Mouse (Mus musculus): ENCODE data around the gene Ankrd28. TPM values are rescaled to one million over a fixed set of nuclear protein-coding genes. Genes with fewer than 3 reads are reported as not detected.

Gene Ankrd28
- total RNA-seq, 2 experiments from 2014 or later, result 53.4 to 60.6 TPM

- intact Hi-C loops (cut with DNase I), result no loop called here
- no peak for DNase-seq (ENCODE audit: low spot score in 2 of 2)
Measured at GRCm38 (mm10) chr14:31680656-31681055, 149.8 kb downstream of the Ankrd28 start.

DNA sequence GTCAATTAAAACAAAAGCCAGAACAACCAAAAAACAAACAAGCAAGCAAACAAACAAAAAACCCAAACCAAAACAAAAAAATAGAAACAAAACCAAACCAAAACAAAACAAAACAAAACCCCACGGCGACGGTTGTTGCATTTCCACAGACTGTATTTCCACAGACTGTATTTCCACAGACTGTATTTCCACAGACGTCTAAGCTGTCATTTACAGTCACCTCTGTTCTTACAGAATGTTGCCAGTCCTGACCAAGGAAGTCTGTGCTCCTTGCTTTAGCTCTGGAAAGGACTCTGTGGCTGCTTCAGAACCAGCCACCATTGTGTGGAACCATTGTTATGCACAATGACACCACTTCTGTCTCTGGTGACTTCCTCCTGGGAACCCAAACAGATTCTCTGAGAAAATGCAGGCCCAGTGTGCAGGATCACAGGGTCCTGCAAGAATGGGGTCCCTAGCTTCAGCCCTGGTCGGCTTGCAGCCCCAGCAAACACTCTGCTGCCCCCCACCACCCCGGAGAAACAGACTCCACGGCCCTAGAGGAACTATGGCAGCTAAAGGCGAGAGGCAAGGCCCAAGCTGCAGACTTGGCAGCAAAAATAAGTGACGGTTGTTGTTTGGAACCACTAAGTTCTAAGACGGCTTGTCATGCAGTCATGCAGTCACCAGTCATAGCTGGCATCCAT lies 158.7 kb downstream of the Ankrd28 start:
- DNase-seq (ENCODE audit: low spot score in 2 of 2), result peak in 1 of 2 experiments; percentile 2
- intact Hi-C loops (cut with DNase I), result no loop called here

DNA sequence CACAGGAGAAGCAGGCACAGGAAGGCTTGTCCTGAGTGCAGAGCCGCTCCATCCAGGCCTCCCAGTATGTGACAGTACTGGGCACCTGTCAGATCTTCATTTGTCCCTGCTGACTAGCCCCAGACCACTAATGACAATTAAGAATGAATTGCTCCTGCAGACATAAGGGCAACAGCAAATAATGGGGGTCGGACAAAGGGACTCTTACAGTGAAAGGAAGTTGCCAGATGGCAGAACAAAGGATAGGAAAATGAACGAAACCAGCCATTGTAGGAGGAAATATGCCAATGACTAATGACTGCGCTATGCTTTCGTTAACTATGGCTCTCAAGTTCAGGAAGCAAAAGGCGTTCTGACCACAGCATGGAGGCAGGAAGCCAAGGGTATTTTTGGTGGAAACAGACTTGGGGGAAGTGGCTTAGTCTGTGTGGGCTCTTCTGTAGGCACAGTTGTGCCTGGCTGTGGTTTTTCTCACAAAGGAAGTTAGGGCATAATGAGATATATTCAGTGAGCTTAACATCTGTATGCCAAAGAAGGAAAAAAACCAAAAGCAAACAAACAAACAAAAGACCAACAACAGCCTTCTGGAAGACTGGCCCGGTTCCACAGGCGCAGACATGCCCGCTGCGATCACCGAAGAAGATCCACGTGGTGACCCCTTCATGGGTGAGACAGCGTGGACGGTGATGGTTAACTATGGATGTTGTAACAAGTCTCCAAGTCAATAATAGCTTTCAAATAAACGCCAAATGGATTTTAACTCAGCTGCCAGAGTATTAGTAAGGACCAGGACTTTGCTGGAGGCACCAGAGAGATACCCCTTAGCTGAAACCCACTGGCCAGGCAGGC lies 160.6 kb downstream of the Ankrd28 start:
- no peak for DNase-seq (ENCODE audit: low spot score in 2 of 2)
- intact Hi-C loops (cut with DNase I), result no loop called here

- peak; percentile 77 to 79 for DNase-seq (ENCODE audit: low spot score in 2 of 2)
- intact Hi-C loops (cut with DNase I), result no loop called here
Measured at GRCm38 (mm10) chr14:31669161-31669611, 161.3 kb downstream of the Ankrd28 start.

DNA sequence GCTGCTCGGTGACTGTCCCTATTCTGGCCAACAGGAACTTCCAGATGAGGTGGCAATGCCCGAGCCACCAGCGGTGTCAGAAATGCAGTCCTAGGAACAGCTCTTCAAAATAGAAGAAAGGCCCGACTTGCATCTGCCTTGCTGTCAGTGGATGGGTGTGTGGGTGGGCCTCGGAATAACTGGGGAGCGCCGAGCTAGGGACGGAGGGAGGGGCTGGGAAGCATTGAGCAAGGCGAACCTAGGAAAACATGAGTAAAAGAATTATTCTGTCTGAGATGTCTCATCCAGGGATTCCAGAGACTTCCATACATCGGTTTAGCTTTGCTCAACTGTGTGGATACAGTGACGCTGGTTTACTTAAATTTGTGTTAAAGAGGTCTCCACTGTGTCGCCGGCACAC lies 162.1 kb downstream of the Ankrd28 start:
- intact Hi-C loops (cut with DNase I), result no loop called here
- DNase-seq (ENCODE audit: low spot score in 2 of 2), result peak in 1 of 2 experiments; percentile 63

DNA sequence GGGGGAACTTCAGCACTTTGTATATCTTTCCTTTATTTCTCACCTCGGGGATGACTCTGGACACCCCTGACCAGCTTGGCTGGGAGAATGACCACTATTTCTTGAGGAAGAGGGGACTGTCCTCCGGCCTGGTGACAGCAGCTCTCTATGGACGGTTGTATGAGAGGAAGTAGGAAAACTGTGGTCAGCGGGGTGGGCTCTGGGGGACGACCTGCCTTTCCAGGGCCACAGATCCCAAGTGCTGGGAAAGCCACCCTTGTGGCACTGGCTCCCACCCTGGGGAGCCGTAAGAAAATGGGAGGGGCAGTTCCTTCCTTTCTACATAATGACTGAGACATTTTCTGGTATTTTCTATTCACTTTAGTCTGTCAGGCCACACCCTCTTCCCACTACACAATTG lies 162.7 kb downstream of the Ankrd28 start:
- no peak for DNase-seq (ENCODE audit: low spot score in 2 of 2)
- intact Hi-C loops (cut with DNase I), result no loop called here

DNA sequence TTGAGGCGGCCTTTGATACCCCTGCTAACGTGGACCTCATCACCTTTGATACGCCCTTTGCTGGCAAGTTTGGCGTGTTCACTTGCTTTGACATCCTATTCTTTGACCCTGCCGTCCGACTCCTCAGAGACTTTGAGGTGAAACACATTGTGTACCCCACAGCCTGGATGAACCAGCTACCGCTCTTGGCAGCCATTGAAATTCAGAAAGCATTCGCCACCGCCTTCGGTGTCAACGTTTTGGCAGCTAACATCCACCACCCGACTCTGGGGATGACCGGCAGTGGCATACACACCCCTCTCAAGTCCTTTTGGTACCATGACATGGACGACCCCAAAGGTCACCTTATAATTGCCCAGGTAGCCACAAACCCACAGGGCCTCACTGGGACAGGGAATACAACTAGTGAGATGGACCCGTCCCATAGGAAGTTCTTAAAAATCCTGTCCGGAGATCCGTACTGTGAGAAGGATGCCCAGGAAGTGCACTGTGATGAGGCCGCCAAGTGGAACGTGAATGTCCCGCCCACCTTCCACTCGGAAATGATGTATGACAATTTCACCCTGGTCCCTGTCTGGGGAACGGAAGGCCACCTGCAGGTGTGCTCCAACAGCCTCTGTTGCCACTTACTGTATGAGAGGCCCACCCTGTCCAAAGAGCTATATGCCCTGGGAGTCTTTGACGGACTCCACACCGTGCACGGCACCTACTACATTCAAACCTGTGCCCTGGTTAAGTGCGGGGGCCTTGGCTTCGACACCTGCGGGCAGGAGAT lies 163.3 kb downstream of the Ankrd28 start:
- DNase-seq (ENCODE audit: low spot score in 2 of 2), result no peak
- intact Hi-C loops (cut with DNase I), result no loop called here

- DNase-seq (ENCODE audit: low spot score in 2 of 2), result no peak
- intact Hi-C loops (cut with DNase I), result no loop called here
Measured at GRCm38 (mm10) chr14:31665566-31665940, 164.9 kb downstream of the Ankrd28 start.

GRCm38 (mm10) chr14:31664903-31665565 lies 165.4 kb downstream of the Ankrd28 start:
- no peak for DNase-seq (ENCODE audit: low spot score in 2 of 2)
- intact Hi-C loops (cut with DNase I), result no loop called here

DNA sequence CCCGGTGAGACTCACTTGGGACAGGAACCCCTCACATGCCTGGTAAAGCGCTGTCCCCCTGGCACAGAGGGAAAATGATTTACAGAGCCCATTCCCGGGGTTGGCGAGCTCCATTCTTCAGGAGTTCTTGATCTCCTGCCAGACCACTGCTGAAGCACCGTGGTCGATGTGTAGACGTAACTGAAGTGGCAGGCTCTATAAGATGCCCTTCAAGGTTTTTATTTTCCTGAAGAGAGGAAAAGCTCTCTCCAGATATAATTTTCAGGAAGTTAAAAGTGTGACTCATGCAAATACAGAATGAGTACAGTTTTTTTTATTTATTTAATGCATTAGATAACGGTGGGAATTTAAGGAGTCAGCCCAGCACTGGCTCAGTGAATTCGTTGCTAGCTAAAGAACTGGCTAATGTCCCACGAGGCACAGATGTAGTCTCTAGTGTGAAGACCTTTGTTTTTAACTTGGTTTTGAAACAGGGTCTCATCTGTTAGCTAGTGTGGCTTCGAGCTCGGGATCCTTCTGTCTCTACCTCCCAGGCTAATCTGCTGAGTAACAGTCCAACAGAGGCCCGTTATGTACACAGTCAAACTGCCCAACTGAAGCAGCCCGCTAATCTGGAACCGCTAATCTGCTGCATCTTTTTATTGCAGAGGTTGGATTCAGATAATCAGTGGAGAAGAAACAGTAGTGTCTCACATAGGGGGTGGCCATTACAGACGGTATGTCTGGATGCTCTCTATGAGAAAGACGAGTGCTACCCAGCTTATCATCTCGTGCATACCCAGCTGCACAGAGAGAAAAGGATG lies 166.2 kb downstream of the Ankrd28 start:
- intact Hi-C loops (cut with DNase I), result no loop called here
- no peak for DNase-seq (ENCODE audit: low spot score in 2 of 2)

- DNase-seq (ENCODE audit: low spot score in 2 of 2), result no peak
- intact Hi-C loops (cut with DNase I), result loop anchor here (2.0 kb wide), 1 partner anchor 117 kb away; no protein-coding TSS in a partner anchor
Measured at GRCm38 (mm10) chr14:31663376-31664099, 166.9 kb downstream of the Ankrd28 start.

DNA sequence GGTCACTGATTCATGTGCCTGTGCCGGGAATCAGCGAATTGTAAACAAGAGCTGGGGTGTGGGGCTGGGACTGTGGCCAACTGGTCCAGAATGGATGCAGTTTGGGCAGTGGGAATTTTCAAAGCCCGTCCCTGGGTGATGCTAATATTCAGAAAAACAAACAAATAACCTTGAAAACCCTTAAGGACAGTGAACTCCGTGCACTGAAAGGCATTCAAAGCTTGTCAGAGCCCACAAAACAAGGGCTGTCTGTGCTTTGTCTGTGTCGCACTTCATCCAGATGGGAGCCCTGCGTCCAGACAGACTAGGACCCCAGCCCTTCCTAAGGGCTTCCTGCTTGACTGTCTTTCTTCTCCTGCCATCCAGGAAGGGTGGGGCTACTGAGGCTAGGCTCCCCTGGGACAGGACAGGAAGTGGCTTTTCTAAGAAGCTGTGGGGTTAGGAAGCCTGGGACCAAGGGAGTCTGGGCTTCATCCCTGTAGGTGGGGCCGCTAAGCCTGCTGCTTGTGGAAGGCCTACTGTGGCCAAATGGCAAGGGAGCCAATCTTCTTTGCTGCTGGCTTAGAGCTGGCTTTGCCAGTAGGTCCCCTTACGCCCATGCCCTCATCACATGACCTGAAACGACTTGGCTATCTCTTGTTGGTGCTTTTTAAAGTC lies 167.8 kb downstream of the Ankrd28 start:
- intact Hi-C loops (cut with DNase I), result loop anchor here (2.0 kb wide), 1 partner anchor 118 kb away; no protein-coding TSS in a partner anchor
- DNase-seq (ENCODE audit: low spot score in 2 of 2), result no peak

DNA sequence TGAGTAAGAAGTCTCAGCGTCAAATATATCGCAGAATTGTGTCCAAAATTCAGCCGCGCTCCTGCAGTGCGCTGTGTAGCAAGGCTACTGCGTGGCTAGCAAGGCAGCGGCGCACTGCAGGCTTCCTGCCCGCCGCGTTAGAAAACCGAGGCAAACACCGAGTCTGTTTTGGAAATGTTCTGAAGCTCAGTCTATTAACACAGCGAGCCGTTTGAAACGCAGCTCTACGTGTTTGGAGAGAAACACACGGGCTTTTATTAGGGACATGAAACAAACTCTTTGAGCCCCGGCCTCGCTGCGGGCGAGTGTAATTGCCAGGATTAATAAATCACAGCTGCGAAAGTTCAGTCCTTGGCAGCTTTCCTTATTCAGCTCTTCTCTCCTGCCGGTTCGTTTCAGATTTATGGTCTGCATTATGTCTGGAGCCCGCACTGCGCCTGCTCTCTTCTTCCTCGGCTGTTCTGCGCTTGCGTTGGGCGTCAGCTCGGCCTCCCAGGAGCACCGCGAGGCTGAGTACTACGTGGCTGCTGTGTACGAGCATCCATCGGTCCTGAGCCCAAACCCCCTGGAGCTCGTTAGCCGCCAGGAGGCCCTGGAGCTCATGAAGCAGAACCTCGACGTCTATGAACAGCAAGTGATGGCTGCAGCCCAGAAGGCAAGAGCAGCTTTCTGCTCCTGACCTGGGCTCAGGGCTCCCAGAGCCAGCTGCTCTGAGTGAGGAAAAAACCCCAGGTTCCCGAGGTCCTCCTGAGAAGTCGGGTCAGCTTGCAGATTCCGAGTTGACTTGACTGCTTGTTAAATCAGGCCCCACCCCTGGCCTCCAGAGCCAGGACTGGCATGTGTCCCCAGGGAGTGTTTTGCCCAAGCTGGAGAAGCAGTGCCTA lies 168.5 kb downstream of the Ankrd28 start:
- intact Hi-C loops (cut with DNase I), result loop anchor here (2.0 kb wide), 1 partner anchor 119 kb away; no protein-coding TSS in a partner anchor

GRCm38 (mm10) chr14:31660312-31661093 lies 169.9 kb downstream of the Ankrd28 start:
- no peak for DNase-seq (ENCODE audit: low spot score in 2 of 2)
- intact Hi-C loops (cut with DNase I), result no loop called here

More for the DNA sequence above, 168.5 kb downstream of the Ankrd28 start:
- DNase-seq (ENCODE audit: low spot score in 2 of 2), result peak; percentile 89 to 90

DNA sequence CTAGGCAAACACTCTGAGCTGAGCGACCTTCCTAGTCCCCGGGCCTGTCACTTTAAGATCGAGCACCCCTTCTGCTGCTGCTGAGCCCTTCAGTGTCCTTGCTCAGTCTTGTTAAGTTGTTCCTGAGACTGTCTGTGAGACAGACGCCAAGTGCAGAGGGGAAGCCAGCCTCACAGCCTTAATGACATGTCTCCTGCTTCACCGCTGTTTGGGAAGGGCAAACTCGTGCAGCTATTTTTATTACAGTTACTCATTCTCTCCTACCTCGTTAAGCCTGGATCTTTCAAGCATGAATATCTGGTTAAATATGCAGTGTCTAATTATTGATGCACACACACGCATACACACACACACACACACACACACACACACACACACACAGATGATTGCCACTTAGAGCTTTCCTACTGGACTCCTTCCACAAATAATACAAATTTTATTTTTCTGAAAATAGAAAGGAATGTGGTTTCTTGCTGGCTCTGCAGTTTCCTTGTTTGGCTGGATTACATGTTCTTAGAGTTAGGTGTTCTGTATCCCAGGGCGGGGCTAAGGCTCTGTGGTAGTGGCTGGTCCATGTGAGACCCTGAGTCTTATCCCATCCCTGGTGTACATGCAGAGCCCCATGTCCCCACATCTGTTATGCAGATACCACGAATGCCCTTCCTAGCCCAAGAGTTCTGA lies 170.8 kb downstream of the Ankrd28 start:
- DNase-seq (ENCODE audit: low spot score in 2 of 2), result no peak
- intact Hi-C loops (cut with DNase I), result loop anchor here (5.0 to 10.0 kb wide), 4 partner anchors 43 to 418 kb away; no protein-coding TSS in a partner anchor

Measured in left cerebral cortex, postnatal 36 days (tissue).